Mouse (Mus musculus): ENCODE measurements around the gene Alms1. TPM values are rescaled to one million over a fixed set of nuclear protein-coding genes. Genes with fewer than 3 reads are reported as not detected.

The Alms1 gene
- total and polyA plus RNA-seq, 3 experiments, result 7.5 to 47.3 (median 8.8) TPM

- TF ChIP-seq ELF1 (IDR thresholded peaks at IDR 0.05; ENCODE audit: low read depth, low read length) (no peak), MAZ (IDR thresholded peaks at IDR 0.05; ENCODE audit: low read depth, low read length) (no peak)
These were observed 39.7 kb upstream of the Alms1 start (continued) for GRCm38 (mm10) chr6:85547642-85548041.

GRCm38 (mm10) chr6:85562374-85562773 lies 25.0 kb upstream of the Alms1 start:
- Histone ChIP-seq H3K9me3 (replicated peaks; ENCODE audit: insufficient read depth, low read length) (no peaks in the 10 kb centered on the region), H3K79me2 (ENCODE audit: control insufficient read depth, insufficient read depth, low read length, poor library complexity) (no peaks in the 10 kb centered on the region), H3K9ac (ENCODE audit: control insufficient read depth, low read depth, low read length, poor library complexity, severe bottlenecking) (no peak overlapping the region), H3K27ac (ENCODE audit: control insufficient read depth, low read depth, low read length) (no peak overlapping the region), H3K4me1 (ENCODE audit: control insufficient read depth in 1 of 2, insufficient read depth in 2 of 2, low read length in 2 of 2) (no peaks in the 10 kb centered on the region), H3K36me3 (ENCODE audit: control insufficient read depth in 1 of 2, insufficient read depth in 2 of 2, low read length in 2 of 2) (no peaks in the 10 kb centered on the region), H3K27me3 (ENCODE audit: control insufficient read depth in 1 of 2, insufficient read depth in 2 of 2, low read length in 2 of 2) (peaks cover 2 to 8% of the 10 kb centered on the region in 2 experiments; a peak in 3 of 4 replicates), H3K4me3 (ENCODE audit: control insufficient read depth in 1 of 2, insufficient read depth in 1 of 2, low read depth in 2 of 2, low read length in 2 of 2) (no peak overlapping the region)
- no peak for DNase-seq (ENCODE audit: low read depth, low spot score)
- TF ChIP-seq CTCF (IDR thresholded peaks at IDR 0.05 in 2 of 3, conservative IDR thresholded peaks at IDR 0.05 in 1 of 3; ENCODE audit: control insufficient read depth in 1 of 3, insufficient read depth in 1 of 3, low read depth in 2 of 3, low read length in 3 of 3, poor library complexity in 1 of 3, severe bottlenecking in 1 of 3), result peak; percentile 30 to 42 (median 37)
- TF ChIP-seq RAD21 (IDR thresholded peaks at IDR 0.05; ENCODE audit: low read depth, low read length), result peak; percentile 8
- no peak for TF ChIP-seq ZKSCAN1 (IDR thresholded peaks at IDR 0.05; ENCODE audit: low read depth, low read length)

DNA sequence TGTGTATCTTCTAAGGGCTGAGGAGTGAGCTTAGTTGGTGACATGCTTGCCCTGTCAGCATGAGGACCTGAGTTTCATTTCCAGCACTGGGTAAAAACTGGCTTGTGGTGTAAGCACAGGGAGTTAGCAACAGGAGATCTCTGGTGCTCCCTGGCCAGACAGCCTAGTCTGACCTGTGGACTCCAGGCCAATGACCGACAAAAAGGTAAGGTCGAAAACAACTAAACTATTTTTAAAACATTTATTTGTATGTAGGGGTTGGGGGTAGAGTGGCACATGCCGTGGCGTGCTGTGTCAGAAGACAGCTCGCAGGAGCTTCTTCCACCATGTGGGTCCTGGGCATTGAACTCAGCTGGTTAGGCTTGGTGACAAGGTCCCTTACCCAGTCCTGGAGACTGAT lies 14.5 kb upstream of the Alms1 start:
- no peak overlapping the region for H3K9ac ChIP-seq (ENCODE audit: control insufficient read depth, low read depth, low read length, poor library complexity, severe bottlenecking)
- DNase-seq (ENCODE audit: low read depth, low spot score), result no peak
- H3K36me3 ChIP-seq (ENCODE audit: control insufficient read depth in 1 of 2, insufficient read depth in 2 of 2, low read length in 2 of 2), result no peaks in the 10 kb centered on the region
- no peaks in the 10 kb centered on the region for H3K4me1 ChIP-seq (ENCODE audit: control insufficient read depth in 1 of 2, insufficient read depth in 2 of 2, low read length in 2 of 2)
- peaks cover 0 to 4% of the 10 kb centered on the region in 2 experiments; a peak in 3 of 4 replicates for H3K27me3 ChIP-seq (ENCODE audit: control insufficient read depth in 1 of 2, insufficient read depth in 2 of 2, low read length in 2 of 2)
- H3K27ac ChIP-seq (ENCODE audit: control insufficient read depth, low read depth, low read length), result no peak overlapping the region
- H3K79me2 ChIP-seq (ENCODE audit: control insufficient read depth, insufficient read depth, low read length, poor library complexity), result no peaks in the 10 kb centered on the region
- no peak for TF ChIP-seq NRF1 (IDR thresholded peaks at IDR 0.05; ENCODE audit: insufficient read depth, low read depth, low read length, poor library complexity, severe bottlenecking)
- no peak for TF ChIP-seq MEF2A (IDR thresholded peaks at IDR 0.05; ENCODE audit: extremely low read depth, insufficient replicate concordance, low read depth, low read length, poor library complexity, severe bottlenecking)
- TF ChIP-seq KAT2A (conservative IDR thresholded peaks at IDR 0.05; ENCODE audit: low read depth, low read length), result no peak
- TF ChIP-seq ZKSCAN1 (IDR thresholded peaks at IDR 0.05; ENCODE audit: low read depth, low read length), result no peak
- no peak for TF ChIP-seq NELFE (IDR thresholded peaks at IDR 0.05; ENCODE audit: low read depth, low read length)
- no peak for TF ChIP-seq GATA1 (IDR thresholded peaks at IDR 0.05; ENCODE audit: low read depth, low read length)
- TF ChIP-seq E2F4 (IDR thresholded peaks at IDR 0.05; ENCODE audit: borderline replicate concordance, low read depth, low read length), result no peak
- no peak for TF ChIP-seq TBP (IDR thresholded peaks at IDR 0.05; ENCODE audit: low read depth, low read length)
- no peak for TF ChIP-seq GABPA (IDR thresholded peaks at IDR 0.05; ENCODE audit: low read depth, low read length)
- TF ChIP-seq POLR2AphosphoS5 (IDR thresholded peaks at IDR 0.05; ENCODE audit: borderline replicate concordance, low read depth, low read length), result no peak
- no peak for TF ChIP-seq POLR2AphosphoS2 (IDR thresholded peaks at IDR 0.05; ENCODE audit: low read length)
- no peak for TF ChIP-seq ZC3H11A (IDR thresholded peaks at IDR 0.05; ENCODE audit: low read depth, low read length)
- no peak for TF ChIP-seq MAX (IDR thresholded peaks at IDR 0.05; ENCODE audit: low read length)
- TF ChIP-seq EP300 (IDR thresholded peaks at IDR 0.05; ENCODE audit: low read depth in 1 of 2, low read length in 2 of 2), result no peak
- TF ChIP-seq ETS1 (IDR thresholded peaks at IDR 0.05; ENCODE audit: low read depth, low read length), result no peak
- TF ChIP-seq POLR2A (IDR thresholded peaks at IDR 0.05; ENCODE audit: control insufficient read depth in 1 of 2, insufficient read depth in 1 of 2, low read depth in 1 of 2, low read length in 2 of 2, poor library complexity in 1 of 2), result no peak
- TF ChIP-seq HCFC1 (IDR thresholded peaks at IDR 0.05; ENCODE audit: low read depth, low read length), result no peak
- no peak for TF ChIP-seq USF1 (IDR thresholded peaks at IDR 0.05; ENCODE audit: low read depth, low read length)
- TF ChIP-seq CHD2 (IDR thresholded peaks at IDR 0.05; ENCODE audit: low read length), result no peak
- H3K9me3 ChIP-seq (replicated peaks; ENCODE audit: insufficient read depth, low read length), result no peaks in the 10 kb centered on the region
- H3K4me3 ChIP-seq (ENCODE audit: control insufficient read depth in 1 of 2, insufficient read depth in 1 of 2, low read depth in 2 of 2, low read length in 2 of 2), result no peak overlapping the region
